ENCODE assay signal across 7 mouse cellular contexts in the genomic region with DNA sequence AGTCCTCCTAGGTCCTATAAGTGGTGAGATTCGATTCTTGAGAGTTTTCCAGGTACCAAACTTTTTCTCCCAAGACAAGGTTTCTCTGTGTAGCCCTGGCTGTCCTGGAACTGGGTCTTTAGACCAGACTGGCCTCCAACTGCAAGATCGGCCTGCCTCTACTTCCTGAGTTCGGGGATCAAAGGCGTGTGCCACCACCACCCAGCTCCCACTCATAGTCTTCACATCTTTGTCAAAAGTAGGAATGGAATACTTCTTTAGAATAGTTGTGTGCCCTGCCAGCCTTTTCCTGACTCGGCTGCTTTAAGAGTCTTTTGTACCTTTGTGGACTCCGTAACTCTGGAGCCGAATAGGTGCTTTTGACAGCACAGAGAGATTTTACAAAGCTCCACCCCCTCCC. TPM values are rescaled to one million over a fixed set of nuclear protein-coding genes. Genes with fewer than 3 reads are reported as not detected.
DNase-seq lines count a peak whose midpoint lies in the region; ATAC-seq and TF ChIP-seq lines count a peak whose summit lies in the region.

No protein-coding gene starts in this region.

- TF ChIP-seq CTCF in lung, postnatal 0 days (IDR thresholded peaks at IDR 0.05): no peak

- ATAC-seq in lung, postnatal 0 days: no peak
- no peak for ATAC-seq in forebrain, embryonic 15.5 days (replicated peaks)
- ATAC-seq in liver, embryonic 16.5 days (ENCODE audit: low read depth): no peak

- H3K4me2 ChIP-seq in lung, postnatal 0 days (replicated peaks; ENCODE audit: low read depth, low read length): peak overlapping the region; percentile 70
- H3K4me2 ChIP-seq in forebrain, embryonic 15.5 days (replicated peaks): peak overlapping the region; percentile 96
- H3K4me2 ChIP-seq in liver, embryonic 16.5 days (ENCODE audit: low read depth, low read length): peak overlapping the region; percentile 91

- H3K4me1 ChIP-seq in lung, postnatal 0 days (ENCODE audit: insufficient read depth, low read depth, low read length): peaks cover 46% of the 10 kb centered on the region
- peaks cover 74% of the 10 kb centered on the region for H3K4me1 ChIP-seq in forebrain, embryonic 15.5 days
- H3K4me1 ChIP-seq in liver, embryonic 16.5 days (ENCODE audit: control insufficient read depth, low read depth, low read length): peaks cover 85% of the 10 kb centered on the region

- H3K9me3 ChIP-seq in lung, postnatal 0 days (ENCODE audit: low read length): no peaks in the 10 kb centered on the region
- H3K9me3 ChIP-seq in forebrain, embryonic 15.5 days: no peaks in the 10 kb centered on the region
- no peaks in the 10 kb centered on the region for H3K9me3 ChIP-seq in liver, embryonic 16.5 days (replicated peaks; ENCODE audit: control insufficient read depth, low read length)

- H3K27me3 ChIP-seq in lung, postnatal 0 days (replicated peaks; ENCODE audit: insufficient read depth, low read length): no peaks in the 10 kb centered on the region
- no peaks in the 10 kb centered on the region for H3K27me3 ChIP-seq in forebrain, embryonic 15.5 days
- H3K27me3 ChIP-seq in liver, embryonic 16.5 days (ENCODE audit: control insufficient read depth, insufficient read depth, low read depth, low read length): no peaks in the 10 kb centered on the region

- WGBS in lung, postnatal 0 days: 7% methylated on average over 7 of the region's 7 CpGs
- WGBS in forebrain, embryonic 15.5 days: 7% methylated on average over 7 of the region's 7 CpGs
- 38% methylated on average over 7 of the region's 7 CpGs for WGBS in liver, embryonic 16.5 days (ENCODE audit: insufficient replicate concordance)

- TF ChIP-seq EP300 in lung, postnatal 0 days (IDR thresholded peaks at IDR 0.05): no peak

- peaks cover 15% of the 10 kb centered on the region; the same call in 1 of the 2 replicates for H3K36me3 ChIP-seq in lung, postnatal 0 days (ENCODE audit: insufficient read depth, low read length)
- H3K36me3 ChIP-seq in forebrain, embryonic 15.5 days: peaks cover 38% of the 10 kb centered on the region
- H3K36me3 ChIP-seq in liver, embryonic 16.5 days (ENCODE audit: control insufficient read depth, insufficient read depth): peaks cover 18% of the 10 kb centered on the region

- 0 out of 2 replicates have a peak overlapping the region, but pooled peaks have one; percentile 23 for H3K9ac ChIP-seq in lung, postnatal 0 days (replicated peaks; ENCODE audit: low read depth)
- H3K9ac ChIP-seq in forebrain, embryonic 15.5 days (replicated peaks): peak overlapping the region; percentile 56
- H3K9ac ChIP-seq in liver, embryonic 16.5 days (ENCODE audit: low read depth, low read length): peak overlapping the region; percentile 43

- peak overlapping the region; percentile 67 for H3K4me3 ChIP-seq in lung, postnatal 0 days (ENCODE audit: low read depth, low read length)
- peak overlapping the region; percentile 78 for H3K4me3 ChIP-seq in forebrain, embryonic 15.5 days
- peak overlapping the region; percentile 79 for H3K4me3 ChIP-seq in liver, embryonic 16.5 days (ENCODE audit: low read depth, low read length)

- no peak for DNase-seq in lung, postnatal 0 days (ENCODE audit: low spot score)
- DNase-seq in lung, postnatal 4 days: no peak
- DNase-seq in thymus, postnatal 4 days: peak; percentile 42
- no peak for DNase-seq in retina, postnatal 1 day
- no peak for DNase-seq in spleen, adult 12 weeks (ENCODE audit: low spot score)

- H3K27ac ChIP-seq in lung, postnatal 0 days (ENCODE audit: low read length): 0 out of 2 replicates have a peak overlapping the region, but pooled peaks have one; percentile 35
- 0 out of 2 replicates have a peak overlapping the region, but pooled peaks have one; percentile 6 for H3K27ac ChIP-seq in forebrain, embryonic 15.5 days (replicated peaks)
- H3K27ac ChIP-seq in liver, embryonic 16.5 days (ENCODE audit: low read length): peak overlapping the region; percentile 49

RNA-seq across cellular contexts. Expression of gene Scd2, which starts 2.7 kb away (rescaled TPM):
- polyA plus RNA-seq in lung, postnatal 0 days (2015; fragmentation: Nextera tagmentation; extraction: Ambion mirVana): 99.3 and 118 TPM in 2 replicates
- 253 and 267 TPM in 2 replicates for polyA plus RNA-seq in forebrain, embryonic 15.5 days (2015; fragmentation: Nextera tagmentation; extraction: Ambion mirVana)
- polyA plus RNA-seq in liver, embryonic 16.5 days (2015; fragmentation: Nextera tagmentation; extraction: Ambion mirVana): 131 and 147 TPM in 2 replicates

RNA-seq across cellular contexts. Expression of gene Scd4, which starts 36.7 kb away (rescaled TPM):
- polyA plus RNA-seq in lung, postnatal 0 days (2015; fragmentation: Nextera tagmentation; extraction: Ambion mirVana): 0.53 and 0.60 TPM in 2 replicates
- polyA plus RNA-seq in forebrain, embryonic 15.5 days (2015; fragmentation: Nextera tagmentation; extraction: Ambion mirVana): 0.15 and 0.23 TPM in 2 replicates
- polyA plus RNA-seq in liver, embryonic 16.5 days (2015; fragmentation: Nextera tagmentation; extraction: Ambion mirVana): 0.04 and 0.07 TPM in 2 replicates
